Mouse (Mus musculus): ENCODE data around the gene Tspan14.

Tspan14 gene

GRCm38 (mm10) chr14:40863659-40864058, 102.9 kb downstream of the Tspan14 start:
- in situ Hi-C loops (cut with MboI; ENCODE audit: low pct_unique_long_range_greater_than_20kb in 1 of 2, low sequenced_read_pairs in 2 of 2, unreplicated experiment in 1 of 2), result no loop called here

GRCm38 (mm10) chr14:40863022-40863421, 103.6 kb downstream of the Tspan14 start:
- in situ Hi-C loops (cut with MboI; ENCODE audit: low pct_unique_long_range_greater_than_20kb in 1 of 2, low sequenced_read_pairs in 2 of 2, unreplicated experiment in 1 of 2), result no loop called here

Measured in mouse embryonic stem cell (cell line).